Mouse (Mus musculus) embryonic fibroblast, embryonic 13.5 days (primary cell): ENCODE data around the gene Asic4.

Experiments used
- CTCF ChIP-seq: IDR thresholded peaks from 2 replicates; pipeline ENCODE4 v1.5.1; 2011; ENCODE audit warnings: mild to moderate bottlenecking, control low read depth, low read length, moderate library complexity, borderline replicate concordance; ENCODE audit not compliant: insufficient read depth
- POLR2A ChIP-seq: IDR thresholded peaks from 2 replicates; pipeline ENCODE4 v1.6.1; 2011; ENCODE audit warnings: low read depth, mild to moderate bottlenecking, control low read depth, low read length, moderate library complexity

- no peak for TF ChIP-seq CTCF
- no peak for TF ChIP-seq POLR2A
Measured at GRCm38 (mm10) chr1:75511437-75512210, 61.4 kb downstream of the Asic4 start.
